Mouse (Mus musculus) left cerebral cortex, postnatal 4 days (tissue): Measurements from ENCODE around the gene Adk. TPM values are rescaled to one million over a fixed set of nuclear protein-coding genes. Genes with fewer than 3 reads are reported as not detected.

Source experiments
- DNase-seq: peaks from one replicate; pipeline ENCODE4 v3.0.0-alpha.2; 2022
- intact Hi-C: fragments of 180-260 bp; cut with DNase I; formaldehyde crosslinking; loops from one replicate; pipeline ENCODE4 v1.15.1; 2025
- total RNA-seq, 2 experiments: library from RNA; stranded (reverse); gene quantifications; 2 replicates each; pipeline ENCODE4 v1.2.3; 2021

Adk gene
- total RNA-seq, 2 experiments from 2014 or later: 51.6 to 52.3 TPM

DNA sequence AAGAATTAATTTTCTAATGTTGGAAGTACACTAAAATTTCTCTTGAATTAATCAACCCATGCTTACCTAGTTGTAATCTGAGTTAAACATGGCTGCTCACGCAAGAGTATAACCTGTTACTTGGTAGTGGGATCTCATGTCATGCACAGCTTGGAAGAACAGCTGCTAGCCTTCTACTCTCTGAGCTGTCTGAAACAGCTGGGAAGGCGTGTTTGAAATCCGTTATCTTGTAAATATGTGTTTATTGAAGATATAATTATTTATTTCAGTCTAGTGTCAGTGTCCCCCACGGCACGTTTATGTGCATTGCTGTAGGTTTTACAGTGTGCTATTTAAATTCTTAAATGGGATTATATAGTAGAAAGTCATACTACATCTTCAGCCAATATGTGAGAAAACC lies 188.7 kb downstream of the Adk start:
- intact Hi-C loops: no loop called here
- DNase-seq: no peak

DNA sequence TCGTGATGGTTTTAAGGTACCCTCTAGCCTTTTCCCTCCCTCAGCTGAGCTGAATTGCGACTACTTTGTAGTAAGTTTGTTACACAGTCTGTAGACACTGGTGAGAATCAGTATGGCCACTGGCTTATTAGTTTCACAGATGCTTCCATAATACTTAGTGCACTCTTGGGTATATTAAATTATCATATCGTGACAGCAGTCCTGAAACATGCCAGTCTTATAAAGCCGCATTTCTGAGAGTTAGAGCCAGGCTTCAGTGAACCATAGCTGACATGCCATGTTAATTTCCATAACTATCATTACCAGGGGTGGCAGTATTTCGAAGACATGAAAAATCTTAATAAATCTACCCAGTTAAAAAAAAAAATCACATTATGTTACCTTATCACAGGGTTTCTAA lies 199.0 kb downstream of the Adk start:
- no peak for DNase-seq
- intact Hi-C loops: loop anchor here (10.0 kb wide), 2 partner anchors 107 to 243 kb away; no protein-coding TSS in a partner anchor

DNA sequence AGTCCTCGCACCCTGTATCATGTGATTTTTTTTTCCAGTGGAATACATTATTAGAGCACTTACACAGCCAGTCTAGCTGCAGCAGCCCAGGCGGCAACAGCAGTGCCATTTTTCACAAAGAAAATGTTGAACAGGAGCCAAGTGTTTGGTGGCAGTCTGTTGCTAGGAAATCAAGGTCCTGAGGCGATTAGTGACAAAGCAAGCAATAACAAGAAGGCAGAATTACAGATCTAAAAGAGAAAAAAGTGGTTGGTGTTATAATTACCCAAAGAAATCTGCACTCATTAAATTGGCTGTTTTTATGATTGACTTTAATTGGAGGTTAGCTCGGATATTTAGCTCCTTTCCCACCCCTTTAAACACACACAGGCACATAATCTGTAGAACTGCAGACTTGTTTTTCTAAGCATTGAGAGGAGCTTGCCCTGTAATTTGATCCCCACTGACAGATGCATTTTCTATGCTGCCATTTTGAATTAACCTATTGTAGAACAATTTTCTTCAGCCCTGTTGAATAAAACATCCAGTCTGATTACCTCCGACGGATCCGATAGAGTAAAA lies 200.0 kb downstream of the Adk start:
- intact Hi-C loops: loop anchor here (10.0 kb wide), 2 partner anchors 108 to 242 kb away; no protein-coding TSS in a partner anchor
- DNase-seq: peak; percentile 74

DNA sequence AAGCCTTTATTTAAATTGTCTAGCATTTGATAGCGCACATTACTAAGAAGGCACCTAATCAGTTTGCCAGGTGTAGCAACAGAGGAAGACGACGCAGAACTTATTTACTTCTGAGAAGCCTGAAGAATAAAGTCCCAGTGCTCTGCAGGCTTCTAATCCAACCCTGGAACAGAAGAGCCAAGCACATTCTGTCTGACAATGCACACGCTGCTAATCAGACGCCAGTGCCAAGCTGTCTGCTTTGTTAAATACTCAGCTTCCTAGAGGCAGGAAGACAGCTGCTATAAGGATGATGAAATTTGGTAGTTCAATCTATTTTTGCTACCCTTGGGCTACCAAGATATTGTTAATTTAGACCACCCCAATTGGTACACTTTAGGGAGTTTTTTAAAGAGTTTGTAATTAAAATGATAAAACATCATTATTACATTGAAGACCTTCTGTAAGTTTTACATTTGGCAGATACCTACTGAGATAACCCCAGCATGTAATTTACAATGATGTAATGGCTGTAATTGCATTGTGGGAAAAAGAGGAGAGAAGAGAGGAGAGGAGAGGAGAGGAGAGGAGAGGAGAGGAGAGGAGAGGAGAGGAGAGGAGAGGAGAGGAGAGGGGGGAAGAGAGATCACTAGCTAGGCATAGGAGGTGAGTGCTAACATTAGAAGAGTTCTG lies 201.1 kb downstream of the Adk start:
- intact Hi-C loops: loop anchor here (10.0 kb wide), 2 partner anchors 109 to 241 kb away; no protein-coding TSS in a partner anchor
- peak; percentile 78 for DNase-seq

DNA sequence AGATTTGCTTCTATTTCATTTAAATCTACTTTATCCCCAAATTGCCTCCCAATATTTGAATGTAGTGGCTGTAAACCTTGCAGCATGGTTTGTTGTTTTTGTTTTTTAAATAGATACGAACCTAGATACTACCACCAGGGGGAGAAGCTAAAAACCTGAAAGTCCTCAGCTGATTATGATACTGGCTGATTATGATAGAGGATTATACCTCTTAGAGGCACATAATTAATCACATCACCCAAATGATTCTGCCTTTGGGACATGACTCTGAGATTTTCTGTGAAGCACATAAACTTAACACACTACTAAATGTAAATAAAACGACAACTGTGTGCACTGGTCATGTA lies 201.6 kb downstream of the Adk start:
- DNase-seq: no peak
- intact Hi-C loops: loop anchor here (10.0 kb wide), 2 partner anchors 109 to 241 kb away; no protein-coding TSS in a partner anchor

DNA sequence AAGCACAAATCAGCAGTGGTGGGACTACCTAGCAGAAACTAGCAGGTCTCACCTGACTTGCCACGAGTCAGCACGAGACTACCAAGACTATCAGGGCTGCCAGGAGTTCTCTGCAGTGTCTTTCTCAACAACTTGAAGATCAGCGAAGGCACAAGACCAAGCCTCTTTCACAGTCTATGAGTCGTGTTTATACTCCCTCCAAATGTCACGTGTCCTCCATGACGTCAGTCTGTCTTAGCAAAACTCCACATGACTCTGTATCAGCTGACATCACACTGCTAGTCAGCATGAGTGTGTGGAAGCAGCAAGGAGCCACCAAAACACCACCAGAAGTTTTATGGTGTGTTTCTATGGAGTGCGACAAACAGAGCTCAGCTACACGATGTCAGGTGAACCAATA lies 215.9 kb downstream of the Adk start:
- DNase-seq: no peak
- intact Hi-C loops: no loop called here

DNA sequence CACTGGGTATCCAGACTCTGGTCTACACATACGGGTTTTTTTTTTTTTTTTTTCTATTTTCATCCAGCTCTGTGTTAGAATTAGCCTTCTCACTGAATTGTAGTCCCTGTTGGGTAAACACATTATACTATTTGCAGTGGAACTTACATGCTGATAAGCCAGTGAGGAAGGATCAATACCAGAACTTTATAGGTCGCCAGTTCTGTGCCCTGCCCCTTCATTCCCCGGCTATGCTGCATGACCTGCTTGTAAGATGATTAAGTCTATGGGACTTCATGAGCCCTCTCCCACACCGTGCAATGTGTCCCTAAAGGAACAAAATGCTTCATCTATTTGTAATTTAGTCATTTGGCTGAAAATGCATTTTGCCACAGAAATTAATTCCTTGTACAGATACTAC lies 219.1 kb downstream of the Adk start:
- intact Hi-C loops: no loop called here

DNA sequence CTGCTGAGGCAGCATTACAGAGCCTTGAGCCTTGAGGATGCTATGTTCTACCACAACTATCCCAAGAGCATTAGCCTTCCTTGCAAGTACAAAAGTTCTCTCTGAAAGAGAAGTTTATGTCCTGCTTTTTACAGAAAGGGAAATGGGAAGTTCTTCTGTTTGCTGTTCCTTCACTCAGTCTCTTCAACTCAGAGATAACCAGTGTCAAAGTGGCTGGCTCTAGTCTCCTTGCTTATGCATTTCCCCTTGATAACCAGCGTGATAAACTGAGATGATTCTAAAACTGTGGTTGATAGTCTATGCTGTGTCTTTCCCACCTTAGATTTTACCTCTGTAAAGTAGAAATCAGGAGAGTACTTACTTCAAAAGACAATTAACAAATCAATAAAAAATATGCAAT lies 223.4 kb downstream of the Adk start:
- DNase-seq: no peak
- intact Hi-C loops: no loop called here

More for the DNA sequence above, 219.1 kb downstream of the Adk start:
- DNase-seq: no peak

DNA sequence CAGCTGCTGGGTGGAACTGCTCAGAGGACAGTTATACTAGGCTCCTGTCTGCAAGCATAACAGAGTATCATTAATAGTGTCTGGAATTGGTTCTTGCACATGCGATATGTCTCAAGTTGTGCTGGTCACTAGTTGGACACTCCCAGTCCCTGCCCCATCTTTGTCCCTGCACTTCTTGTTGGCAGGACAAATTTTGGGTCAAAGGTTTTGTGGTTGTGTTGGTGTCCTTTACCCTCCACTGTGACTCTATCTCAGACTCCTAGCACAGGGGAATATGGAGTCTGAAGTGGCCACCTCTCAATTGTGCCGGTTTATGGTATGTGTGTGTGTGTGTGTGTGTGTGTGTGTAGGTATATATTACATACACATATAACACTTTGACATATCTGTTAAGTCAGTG lies 225.9 kb downstream of the Adk start:
- no peak for DNase-seq
- intact Hi-C loops: no loop called here

DNA sequence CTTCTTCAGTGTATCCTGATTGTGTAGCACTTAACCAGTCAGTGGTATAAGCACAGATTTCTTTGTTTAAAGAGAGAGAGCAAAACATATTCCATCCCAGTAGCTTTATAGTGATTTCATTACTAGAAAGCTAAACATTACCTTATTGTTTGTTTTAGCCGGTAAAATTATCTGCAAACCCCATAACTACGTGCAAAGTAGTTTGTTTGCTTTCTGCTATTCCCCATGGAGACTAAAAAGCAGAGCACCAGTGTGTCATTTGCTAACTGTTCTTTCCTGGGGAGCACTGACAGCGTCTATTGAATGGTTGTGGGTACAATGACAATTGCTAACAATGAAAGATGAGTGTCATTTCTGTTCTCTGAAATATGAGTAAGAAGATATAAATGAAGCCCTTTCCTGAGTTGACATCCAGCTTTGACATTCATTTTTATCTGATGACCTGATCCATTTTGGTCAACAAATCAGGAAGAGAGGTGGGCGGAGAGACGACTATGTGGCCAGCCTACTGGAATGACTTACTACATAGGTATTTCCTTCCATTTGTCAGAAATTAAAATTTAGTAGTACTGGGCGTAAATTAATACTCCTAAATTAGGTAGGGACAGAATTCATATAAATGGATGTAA lies 226.6 kb downstream of the Adk start:
- DNase-seq: no peak
- intact Hi-C loops: no loop called here

DNA sequence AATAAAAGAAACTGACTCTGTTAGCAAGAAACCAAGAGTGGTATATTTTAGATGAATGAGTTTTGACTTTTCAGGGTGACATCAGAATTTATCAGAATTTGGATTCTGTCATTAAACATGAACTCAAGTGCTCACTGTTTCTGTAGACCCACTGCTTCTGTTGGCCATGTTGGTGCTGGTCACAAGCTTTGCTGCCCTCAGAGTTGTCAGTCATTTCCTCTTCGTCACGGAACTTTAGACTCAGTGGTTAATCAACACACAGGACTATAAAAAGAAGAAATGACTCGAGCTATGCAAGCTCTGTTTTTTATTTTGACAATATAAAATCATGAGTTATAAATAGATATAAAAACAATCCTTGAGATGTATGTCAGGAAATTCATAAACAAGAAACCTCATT lies 228.1 kb downstream of the Adk start:
- no peak for DNase-seq
- intact Hi-C loops: no loop called here

DNA sequence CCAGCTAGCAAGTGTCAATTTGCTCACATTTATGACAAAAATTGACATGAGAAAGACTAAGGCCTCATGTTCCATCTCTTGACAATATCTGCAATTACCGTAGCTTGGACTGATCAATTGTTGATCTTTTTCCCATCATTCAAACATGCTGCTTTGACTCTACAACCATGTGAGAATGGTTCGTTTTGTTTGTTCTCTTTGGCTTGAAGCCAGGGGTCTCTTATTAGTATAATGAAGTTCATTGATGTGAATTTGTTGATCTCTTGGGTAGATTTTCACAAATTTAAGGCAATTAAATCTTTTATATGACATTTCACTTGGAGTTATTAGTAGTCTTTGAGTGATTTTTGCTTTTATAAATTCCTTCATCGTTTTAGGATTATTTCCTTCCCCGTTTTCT lies 229.1 kb downstream of the Adk start:
- intact Hi-C loops: no loop called here
- DNase-seq: no peak

DNA sequence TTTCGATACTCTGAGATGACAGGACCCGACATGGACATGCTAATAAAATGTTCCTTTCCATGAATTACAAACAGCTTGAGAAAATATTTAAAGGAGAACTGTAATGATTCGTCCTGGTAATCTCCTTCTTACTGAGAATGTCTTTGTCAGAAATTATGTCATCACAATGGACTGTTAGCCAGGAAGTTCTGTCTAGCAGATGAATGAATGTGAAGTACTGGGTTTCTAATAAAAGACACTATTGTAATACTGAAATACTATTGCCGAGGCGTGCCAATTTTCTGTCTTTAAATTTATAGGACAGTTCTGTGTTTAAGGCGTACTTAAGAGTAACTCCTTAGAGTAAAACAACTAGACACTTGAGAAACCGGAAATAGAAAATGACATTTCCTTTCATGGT lies 231.7 kb downstream of the Adk start:
- intact Hi-C loops: no loop called here
- no peak for DNase-seq

DNA sequence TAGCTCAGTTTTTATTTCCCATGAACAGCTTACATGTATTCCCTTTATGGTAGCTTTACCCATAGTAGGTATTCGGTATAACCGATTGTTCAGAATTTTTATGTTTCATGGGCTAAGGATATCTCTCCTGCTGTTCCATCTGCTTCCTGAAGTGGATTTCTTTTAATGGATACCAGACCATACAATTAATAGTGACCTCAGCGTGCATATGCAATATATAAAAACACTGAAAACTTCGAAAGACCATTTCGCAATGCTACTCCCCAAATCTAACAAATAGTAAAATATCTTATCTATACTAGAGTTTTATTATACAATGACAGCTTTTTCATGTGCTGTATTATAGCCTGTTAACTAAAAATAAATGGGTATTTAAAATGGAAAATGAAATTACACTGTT lies 232.5 kb downstream of the Adk start:
- intact Hi-C loops: no loop called here
- DNase-seq: no peak

DNA sequence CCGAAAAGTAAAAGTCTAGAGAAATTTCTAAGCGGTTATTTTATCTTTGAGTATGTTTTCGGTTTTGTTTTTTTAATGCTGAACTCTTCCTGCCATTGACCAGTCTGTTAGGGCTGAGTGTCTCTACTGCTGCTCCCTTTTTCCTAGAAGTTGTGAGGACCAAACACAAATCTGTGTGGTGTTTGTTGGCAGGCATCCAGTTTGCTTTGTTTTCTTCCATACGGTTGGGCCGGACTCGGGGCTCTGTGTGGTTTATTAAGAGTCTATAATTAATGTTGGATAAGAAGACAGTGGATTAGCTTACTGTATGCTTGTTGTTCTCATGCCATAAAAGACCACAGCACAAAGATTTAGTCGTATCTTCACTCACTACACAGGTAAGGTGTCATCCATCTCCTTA lies 233.9 kb downstream of the Adk start:
- DNase-seq: no peak
- intact Hi-C loops: no loop called here

DNA sequence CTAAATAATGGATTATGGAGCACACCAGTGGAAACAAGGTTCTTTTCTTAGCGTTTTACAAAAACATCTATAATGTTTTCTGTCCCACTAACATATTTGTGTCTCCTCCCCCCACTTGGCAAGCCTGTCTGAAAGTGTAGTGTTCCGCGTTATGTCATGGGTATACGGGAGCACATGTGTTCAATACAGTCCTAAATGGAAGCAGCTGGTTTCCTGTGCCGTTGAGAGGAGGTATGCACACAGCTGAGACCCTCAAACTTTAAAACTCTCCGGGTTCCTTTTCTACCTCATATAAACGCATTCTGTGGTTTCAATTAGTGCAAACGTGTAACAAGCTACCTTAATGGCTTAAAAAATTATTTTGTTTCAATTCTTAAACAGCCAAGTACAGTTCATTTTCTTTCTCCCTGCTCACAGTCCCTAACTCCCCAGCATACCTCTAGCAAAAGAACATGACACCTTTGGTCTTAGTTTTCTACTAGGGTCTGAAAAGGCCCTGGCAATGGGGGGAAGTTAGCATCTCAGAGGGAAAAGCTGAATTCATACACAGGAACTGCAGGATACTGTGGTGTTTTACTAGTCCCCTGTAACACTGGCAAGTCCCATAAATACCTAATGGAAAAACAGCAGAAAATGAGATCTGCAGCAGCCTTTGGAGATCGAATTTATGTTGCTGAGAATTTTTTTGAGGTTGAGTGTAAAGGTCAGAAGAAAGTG lies 235.5 kb downstream of the Adk start:
- intact Hi-C loops: no loop called here
- no peak for DNase-seq

DNA sequence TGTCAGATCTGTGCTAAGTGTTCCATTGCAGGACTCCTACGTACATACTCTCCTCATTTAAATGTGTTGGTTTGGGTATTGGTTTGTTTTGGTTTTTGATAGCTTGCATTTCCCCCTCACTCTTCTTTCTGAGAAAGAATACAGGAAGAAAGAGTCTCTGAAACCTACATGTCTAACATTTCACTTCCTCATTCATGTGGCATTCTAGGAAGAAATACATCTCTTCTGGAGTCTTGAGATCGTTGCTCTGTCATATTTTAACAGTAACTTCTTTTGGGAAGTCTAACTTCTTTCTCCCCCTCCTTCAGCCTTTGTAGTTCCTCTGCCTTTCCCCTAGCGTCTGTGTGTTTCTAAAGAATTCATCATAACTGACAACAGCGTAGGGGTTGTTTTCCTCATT lies 247.4 kb downstream of the Adk start:
- DNase-seq: no peak
- intact Hi-C loops: no loop called here

DNA sequence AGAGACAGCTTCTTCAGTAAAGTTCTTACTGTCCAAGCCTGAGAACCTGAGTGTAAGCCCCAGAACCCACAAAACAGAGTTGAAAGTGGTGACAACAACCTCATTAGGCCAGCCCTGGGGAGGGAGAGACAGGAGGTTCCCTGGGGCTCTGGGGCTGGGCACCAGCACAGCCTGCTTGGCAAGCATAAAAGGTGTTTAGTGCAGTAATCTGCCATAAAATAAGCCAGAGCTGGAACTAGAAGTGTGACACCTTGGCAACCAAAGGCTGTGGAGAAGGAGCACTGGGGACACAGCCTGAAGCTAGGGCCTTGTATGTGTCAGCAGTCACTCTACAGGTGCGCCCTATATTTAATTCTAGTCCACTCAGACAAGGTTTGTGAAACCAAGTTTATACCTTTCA lies 252.4 kb downstream of the Adk start:
- peak; percentile 3 for DNase-seq
- intact Hi-C loops: no loop called here

DNA sequence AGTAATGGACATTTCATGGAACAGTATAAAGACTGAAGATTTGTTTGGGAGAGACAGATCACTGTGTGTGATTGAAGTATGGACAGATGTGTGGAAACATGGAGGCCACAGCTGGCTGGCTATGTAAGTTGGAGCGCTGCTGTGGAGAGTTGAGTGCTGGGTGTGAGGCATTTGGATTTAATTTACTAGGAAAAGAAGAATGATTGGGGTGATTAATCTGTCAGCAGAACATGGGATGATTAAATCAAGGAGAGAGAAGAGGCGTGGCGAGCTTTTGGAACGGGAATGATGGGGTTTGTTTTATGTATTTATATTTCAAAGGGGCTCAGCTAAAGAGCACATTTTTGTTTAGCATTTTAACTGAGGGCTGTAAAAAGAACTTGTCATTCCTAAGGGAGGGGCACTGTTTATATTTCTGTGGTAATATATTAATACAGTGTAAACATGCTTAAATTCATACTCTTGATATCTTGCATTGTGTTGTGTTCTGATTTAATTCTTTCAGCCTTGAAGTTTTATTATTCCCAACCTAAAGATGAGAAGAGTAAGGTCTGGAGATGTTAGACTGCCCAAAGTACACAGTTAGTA lies 256.1 kb downstream of the Adk start:
- intact Hi-C loops: no loop called here
- DNase-seq: no peak

DNA sequence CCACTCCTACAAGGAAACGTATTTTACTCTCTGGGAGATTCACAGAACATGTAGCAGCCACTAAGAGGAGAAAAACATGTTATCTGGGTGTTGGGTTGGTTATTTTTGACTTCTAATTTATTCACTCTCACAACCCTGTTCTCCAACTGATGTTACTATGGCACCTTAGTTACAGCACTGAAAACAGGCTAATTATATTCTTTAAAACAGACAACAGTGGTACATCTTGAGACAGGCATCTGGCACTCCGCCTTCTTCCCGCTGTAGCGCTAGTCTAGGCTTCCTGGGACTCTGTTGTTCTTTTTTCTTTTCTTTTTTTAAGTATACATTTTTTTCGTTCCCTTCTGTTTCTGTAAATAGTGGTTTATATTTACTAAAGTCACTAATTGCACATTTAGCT lies 258.2 kb downstream of the Adk start:
- peak; percentile 3 for DNase-seq
- intact Hi-C loops: no loop called here

DNA sequence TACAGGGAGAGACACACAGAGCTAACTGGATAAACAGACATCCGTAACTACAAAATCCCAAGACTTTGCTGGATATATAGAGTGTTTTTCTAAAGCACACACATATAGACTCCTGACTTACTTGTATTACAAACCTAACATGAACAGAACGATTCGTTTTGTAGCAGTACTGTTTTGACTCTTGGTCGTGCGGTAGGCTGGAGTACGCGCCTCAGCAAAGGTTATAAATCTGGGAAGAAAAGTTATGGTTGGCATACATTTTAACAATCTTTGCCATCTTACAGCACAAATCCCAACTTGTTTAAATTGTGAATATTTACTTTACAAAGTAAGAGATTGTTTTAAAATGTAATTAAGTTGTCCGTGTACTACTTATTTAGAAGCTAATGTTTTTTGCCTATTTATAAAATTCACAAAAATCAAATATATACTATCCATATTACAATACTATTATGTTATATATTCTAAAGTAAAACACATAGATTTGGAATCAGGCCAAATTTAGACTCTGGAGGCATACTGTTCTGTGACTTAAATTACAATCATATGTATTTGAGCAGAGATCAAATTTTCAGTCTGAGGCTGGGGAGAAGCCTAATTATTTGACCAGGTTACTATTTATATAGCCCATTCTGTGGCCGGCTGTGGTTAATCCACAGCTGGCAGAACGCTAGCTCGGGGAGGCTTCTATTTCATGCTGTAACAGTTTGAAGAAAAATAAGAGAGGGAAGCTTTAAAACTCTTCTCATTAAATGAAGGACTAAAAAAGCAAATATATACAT lies 261.4 kb downstream of the Adk start:
- intact Hi-C loops: no loop called here
- no peak for DNase-seq
